Mouse (Mus musculus): ENCODE results near the gene Cep95.
"Not testable (repeated sequence)": the region's sequence is repeated elsewhere in the genome, so short reads cannot be mapped to it uniquely, and the experiment has no call there.

The Cep95 gene

DNA sequence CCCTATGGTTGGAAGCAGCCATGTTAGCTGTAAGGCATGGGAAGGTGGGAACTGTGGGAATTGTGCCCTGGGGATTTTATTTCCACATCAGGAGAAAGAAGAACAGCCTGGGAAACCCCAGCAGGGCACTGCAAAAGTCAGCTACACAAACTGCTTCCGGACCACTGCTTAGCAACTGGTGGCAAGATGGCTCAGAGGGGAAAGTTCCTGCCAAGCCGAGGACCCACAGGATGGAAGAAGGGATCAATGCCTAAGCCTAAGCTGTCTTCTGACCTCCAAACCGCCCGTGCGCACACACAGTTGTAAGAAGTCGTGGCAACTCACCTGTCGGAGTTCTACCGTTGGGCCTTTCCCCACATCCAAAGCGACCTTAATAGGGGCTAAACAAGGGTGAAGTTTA is 16.0 kb upstream of the Cep95 start:
- in situ Hi-C loops (cut with MseI, MboI): no loop called here

DNA sequence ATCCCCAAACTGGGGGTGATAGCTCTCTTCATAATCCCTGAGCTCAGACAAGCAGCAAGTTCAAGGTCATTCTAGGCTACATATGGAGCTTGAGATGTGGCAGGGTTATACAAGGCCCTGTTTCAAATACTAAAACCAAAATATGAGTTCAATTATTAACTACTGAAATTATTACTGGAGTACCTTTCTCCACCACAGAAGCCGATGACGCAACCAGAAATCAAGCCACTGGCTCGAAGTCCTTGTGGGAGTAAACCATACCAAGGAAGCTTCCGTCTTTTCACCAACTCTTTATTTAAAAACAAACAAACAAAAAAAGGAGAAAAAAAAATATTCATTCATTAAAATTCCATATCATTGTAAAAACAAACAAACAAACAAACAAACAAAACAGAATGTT is 12.1 kb upstream of the Cep95 start:
- in situ Hi-C loops (cut with MseI, MboI): no loop called here

DNA sequence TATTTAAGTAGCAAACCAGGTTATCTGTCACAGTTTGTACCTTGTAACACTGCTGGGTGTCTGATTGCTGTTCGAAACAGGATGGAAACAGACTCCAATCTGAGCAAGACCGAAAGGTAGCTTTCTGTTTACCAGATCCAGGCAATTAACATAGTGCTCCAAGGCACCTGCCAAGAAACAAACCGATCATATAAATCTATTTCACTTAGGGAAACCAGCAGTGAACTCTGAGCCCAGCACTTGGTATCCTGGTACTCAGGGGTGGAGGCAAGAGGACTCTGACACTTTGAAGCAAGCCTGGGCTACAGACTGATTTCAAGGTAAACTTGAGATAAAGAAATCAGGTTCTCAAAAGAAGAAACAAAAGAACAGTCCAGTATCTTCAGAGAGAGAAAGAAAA is 11.7 kb upstream of the Cep95 start:
- in situ Hi-C loops (cut with MseI, MboI): no loop called here

DNA sequence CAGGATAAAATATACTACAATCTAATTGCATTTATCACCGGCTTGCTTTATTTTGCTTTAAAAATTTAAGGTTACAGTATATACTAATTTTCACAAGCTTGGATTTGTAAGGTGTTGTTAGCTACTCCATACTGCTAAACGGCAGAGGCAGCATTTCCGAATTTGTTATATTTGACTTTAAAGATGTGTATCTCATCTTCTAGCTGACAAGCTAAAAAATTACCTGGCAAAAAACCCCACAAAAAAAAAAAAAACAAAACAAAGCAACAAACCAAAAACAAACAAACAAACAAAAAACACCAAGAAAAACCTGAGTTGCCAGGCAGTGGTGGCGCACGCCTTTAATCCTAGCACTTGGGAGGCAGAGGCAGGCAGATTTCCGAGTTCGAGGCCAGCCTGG is 10.9 kb upstream of the Cep95 start:
- in situ Hi-C loops (cut with MseI, MboI): no loop called here

DNA sequence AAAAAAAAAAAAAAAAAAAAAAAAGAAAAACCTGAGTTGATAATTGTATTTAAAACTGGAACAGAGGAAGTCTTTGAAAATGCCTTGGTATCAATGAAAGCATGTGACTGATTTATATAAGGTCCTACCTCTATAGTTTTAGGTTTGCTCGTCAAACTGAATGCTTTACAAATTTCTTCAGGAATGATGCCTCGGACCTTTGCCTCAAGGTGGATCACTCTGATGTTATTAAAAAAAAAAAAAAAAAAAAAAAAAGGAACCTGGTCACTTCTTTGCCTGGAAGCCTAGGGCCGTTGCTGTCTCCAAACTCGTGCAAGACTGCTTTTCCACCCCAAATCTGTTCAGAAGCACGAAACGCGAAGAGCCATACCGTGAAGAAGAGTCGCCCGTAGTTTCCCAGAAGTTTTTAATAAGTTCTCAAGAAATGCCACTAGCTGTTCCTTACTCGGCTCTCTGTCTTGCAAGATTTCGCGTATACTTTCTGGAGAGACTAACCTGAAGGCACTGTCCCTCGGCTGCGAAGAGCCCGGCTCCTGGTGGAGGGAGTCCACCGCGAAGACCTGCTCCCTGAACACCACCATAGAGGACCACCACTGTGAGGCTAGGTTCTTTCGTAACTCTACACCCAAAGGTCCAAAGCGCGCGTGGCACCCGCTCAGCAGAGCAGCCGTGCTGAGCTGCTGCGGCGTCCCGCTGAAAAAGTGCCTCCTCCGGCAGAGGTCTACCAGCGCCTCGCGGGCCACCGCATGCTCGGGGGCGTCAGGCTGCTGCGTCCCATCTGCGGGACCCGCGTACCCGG is 10.3 kb upstream of the Cep95 start:
- in situ Hi-C loops (cut with MseI, MboI): no loop called here

DNA sequence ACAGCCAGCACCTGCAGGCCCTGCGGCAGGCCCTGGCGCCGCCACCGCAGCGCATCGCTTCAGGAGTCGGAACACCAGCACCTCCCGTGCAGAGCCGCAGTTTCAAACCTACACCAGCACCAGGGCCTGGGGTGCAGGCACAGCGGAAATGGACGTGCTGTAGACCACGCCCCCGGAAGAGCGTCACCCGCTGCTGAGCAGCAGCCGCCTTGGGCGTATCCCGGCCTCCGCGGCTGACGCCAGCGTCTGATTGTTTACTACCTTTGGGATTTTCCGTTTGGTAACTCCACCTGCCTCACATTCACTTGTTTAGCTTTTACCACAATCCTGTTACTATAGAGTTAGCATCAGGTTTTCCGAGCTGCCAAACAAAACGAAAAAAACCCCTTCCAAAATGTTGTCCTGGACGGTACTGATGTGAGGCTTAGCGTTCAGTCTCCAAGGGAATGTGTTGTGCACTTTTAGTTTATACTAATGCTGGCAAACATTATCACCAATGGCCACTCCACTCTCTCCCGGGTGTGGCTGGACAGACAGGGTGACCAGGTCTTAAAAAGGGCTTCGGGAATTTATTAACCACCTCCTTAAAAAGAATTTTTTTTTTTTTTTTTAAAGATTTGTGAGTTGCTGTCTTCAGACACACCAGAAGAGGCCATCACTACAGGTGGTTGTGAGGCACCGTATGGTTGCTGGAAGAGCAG is 9.5 kb upstream of the Cep95 start, which contains the start of gene Polg2:
Polg2 (minus strand) TSS at position 150 of the 701 bp plus-strand sequence.
- in situ Hi-C loops (cut with MseI, MboI): no loop called here

DNA sequence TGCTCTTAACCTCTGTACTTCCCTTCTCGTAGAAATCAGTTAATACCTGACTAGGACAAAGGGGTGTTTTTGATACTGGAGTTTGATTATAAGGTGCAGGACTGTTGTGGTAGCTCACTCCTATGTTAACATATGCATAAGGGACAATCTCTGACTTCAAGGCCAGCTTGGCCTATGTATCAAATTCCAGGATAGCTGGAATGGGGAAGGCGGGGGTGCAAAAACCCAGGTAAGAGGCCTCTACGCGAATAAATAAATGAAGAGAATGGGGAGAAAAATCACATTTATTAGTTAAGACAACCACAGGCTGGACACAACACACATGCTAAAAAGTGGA is 9.0 kb upstream of the Cep95 start:
- in situ Hi-C loops (cut with MseI, MboI): no loop called here

GRCm38 (mm10) chr11:106780590-106781220 is 8.3 kb upstream of the Cep95 start:
- in situ Hi-C loops (cut with MseI, MboI): no loop called here

DNA sequence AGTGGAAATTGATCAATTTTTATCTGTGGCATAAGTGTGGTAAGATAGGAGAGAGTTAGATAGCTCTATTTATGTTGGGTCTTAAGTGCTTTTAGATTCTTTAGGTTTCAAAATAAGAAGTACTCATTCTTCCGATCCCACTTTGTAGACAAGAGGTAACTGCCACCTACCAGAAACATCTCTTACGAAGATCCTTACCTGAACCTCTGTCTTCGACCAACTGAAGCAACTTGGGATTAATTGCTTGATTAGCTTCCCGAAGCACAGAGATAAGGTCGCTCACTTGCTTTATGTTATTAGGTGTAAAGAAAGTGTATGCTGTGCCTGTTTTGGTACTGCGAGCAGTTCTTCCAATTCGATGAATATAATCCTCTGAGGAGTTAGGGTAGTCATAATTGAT is 6.8 kb upstream of the Cep95 start:
- in situ Hi-C loops (cut with MseI, MboI): not testable (repeated sequence)

DNA sequence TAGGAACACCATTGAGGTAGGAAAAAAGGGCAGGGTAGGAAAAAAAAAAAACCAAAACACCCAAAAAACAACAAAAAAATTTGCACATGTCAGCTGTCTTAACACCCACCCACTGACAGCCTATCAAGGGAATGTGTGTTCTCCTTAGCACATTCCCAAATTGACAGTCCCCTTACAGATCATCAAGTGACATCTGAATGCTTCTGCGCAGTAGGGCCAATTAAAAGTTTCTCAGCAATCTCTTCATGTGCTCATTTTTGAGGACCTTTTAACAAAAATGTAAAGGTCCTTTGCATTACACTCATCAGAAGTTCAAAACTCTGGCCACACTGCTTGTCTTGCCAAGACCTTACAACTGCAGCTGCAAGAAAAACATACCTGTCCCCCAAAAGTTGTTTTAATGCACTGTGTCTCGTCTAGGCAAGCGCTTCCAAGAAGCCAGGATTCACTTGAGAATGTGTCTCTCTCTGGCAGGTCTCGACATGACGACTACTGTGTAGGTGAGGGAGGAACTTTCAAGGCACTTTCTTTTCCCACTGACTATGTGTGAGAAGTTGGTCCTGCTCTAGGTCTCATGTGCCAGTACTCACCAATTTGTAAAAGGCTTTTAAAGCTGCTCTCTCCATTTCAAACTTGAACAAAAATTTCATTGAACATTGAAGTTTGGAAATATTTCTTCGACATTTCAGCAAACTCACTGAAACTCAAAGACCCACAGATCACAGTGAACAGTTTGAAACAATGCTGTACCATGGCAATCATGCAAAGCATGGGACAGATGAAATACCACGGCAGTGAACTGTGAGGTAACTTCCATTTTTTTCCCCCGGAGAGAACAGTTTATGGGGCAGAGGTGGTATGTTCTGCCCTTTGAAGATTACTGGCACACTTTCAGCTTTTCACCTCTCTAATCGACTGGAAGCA is 5.9 kb upstream of the Cep95 start:
- in situ Hi-C loops (cut with MseI, MboI): no loop called here

- in situ Hi-C loops (cut with MseI, MboI): no loop called here
These were observed 4.6 kb upstream of the Cep95 start for GRCm38 (mm10) chr11:106784476-106784875.

GRCm38 (mm10) chr11:106785043-106785442 is 4.0 kb upstream of the Cep95 start:
- in situ Hi-C loops (cut with MseI, MboI): no loop called here

DNA sequence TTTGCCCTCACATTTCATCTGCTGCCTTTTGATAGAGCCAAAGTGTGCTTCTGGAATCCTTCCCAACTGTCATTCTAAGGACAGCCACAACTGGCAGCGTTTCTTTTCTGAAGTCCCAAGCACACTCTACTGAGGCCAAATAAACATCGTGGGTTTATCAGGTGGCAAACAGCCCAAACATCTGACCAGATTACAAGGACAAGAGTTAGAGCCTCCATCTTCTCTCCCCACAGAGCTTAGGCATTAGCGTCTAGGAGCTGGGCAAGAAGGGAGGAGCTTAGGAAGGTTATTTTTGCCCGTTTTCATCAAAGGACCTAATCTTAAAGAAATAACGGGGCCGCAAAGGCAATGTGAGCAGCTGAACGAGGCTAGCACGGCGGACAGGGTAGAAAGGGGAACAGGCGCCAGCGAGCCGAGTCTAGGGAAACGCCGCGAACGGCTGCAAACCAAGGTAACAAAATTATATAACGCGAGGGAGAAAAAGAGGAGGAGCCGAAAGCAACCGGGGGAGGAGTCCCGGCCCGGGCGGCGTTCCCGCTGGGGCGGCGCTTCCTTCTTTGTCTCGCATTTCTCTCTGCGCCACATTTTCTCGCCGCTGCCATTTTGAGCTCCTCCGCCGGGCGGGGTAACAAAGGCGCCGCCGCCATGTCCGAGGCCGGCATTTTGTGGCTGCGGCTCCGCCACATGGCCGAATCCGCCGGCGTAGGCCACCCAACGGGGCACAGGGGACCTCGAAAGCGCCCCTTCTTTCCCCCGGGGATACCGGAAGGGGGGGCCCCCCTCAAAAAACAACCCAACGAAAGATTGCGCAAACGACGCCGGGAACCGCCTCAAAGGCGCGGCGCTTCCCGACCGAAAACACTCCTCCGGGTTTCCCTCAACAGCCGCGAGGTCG is 1.7 kb upstream of the Cep95 start:
- in situ Hi-C loops (cut with MseI, MboI): no loop called here

GRCm38 (mm10) chr11:106788026-106788774 is 852 bp upstream of the Cep95 start:
- in situ Hi-C loops (cut with MseI, MboI): no loop called here

- in situ Hi-C loops (cut with MseI, MboI): no loop called here
These were observed 597 bp downstream of the Cep95 start for GRCm38 (mm10) chr11:106789649-106790048.

GRCm38 (mm10) chr11:106793846-106794245 is 4.8 kb downstream of the Cep95 start:
- in situ Hi-C loops (cut with MseI, MboI): no loop called here

DNA sequence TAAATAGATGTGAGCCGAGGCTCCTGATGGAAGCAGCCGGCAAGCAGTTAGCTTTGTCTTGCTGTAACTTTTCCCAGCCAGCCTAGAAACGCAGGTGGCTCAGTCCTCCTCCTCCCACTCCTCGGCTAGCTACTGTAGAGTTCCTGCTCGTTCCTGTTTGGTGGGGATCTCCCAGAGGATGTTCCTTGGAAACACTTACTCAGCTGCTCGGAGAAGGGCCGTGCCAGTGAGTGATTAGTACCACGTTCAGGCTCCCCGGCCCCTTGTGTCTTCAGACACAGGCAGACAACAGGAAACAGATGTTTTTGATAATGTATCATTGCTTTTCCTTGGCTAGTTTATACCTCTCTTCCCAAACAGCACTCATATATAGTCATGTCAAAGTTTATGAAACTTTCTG is 6.6 kb downstream of the Cep95 start:
- in situ Hi-C loops (cut with MseI, MboI): no loop called here

DNA sequence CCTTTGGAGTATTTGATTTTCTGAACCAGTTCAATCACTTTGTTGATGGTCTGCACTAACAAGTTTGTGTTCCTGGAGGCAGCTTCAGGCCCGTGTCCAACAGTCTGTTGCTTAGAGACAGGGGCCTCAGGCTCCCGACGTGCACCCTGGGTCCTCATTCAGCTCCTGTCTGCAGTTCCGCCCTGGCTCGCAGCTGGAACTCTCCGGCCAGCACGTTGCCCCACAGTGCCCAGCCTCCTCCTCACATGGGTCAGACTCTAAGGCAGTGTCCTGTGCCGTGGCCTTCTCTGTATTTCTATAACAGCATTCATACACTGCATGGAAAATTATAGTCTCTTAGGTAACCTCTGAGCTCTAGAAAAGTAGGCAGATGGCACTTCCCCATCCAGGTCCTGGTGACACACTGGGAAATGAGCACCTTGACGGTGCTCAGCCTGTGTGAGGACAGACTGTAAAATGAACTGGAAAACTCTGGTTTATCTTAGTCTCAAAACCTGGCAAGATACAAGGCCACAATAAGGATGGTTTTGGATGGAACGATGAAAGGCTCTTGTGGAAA is 13.1 kb downstream of the Cep95 start:
- in situ Hi-C loops (cut with MseI, MboI): no loop called here

DNA sequence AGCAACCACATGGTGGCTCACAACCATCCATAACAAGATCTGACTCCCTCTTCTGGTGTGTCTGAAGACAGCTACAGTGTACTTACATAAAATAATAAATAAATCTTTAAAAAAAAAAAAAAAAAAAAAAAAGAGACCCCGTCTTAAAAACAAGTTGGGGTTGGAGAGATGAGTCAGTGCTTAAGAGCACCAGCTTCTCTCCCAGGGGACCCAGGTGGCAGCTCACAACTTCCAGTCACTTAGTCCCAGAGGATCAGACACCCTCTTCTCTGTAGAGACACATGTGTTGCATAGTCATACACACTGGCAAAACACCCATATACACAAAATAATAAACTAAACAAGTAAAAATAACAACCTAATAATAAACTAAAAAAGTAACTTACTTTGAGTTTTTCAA is 18.4 kb downstream of the Cep95 start:
- in situ Hi-C loops (cut with MseI, MboI): not testable (repeated sequence)

All from mouse trophoblast stem cell (cell line).